Mouse (Mus musculus): ENCODE measurements around the gene Gga3.

DNA sequence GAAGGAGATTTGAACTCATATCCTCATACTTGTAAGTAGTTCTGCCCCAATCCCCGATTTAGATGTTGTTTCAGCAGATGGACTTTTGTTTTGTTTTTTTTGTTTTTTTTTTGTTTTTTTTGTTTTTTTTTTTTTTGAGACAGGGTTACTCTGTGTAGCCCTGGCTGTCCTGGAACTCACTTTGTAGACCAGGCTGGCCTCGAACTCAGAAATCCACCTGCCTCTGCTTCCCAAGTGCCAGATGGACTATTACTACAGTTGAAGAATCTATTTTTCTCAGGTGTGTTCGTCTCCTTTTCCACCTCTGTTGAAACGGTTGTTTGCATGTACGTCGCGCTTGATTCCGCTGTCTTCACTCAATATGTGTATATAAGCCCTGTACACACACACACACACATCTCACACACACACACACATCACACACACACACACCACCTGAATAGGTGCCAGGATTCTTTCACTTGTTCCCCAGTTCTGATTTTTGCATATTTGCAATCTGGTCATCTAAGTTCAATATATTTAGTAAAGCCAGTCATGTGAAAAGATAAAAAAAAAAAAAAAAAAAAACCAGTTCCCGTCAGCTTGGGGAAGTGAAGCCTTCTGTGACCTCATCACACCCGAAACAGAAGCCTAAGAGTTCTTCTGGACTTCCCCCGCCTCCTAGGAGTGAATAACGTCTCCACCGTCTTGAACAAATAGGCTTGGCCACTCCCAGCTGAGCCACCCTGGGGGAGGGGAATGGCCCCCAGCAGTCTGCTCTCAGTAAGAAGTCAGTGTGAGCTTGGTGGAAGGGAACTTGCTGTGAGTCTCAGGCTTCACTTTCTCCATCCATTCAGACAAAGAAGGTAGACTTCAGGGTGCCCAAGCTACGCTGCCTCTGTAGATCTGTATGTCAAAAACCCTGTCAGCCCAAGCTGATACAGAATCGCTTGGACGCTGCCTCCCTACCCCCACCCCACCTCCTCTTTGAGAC, 27.0 kb upstream of the Gga3 start:
- TF ChIP-seq CTCF (IDR thresholded peaks at IDR 0.05; ENCODE audit: low read depth, low read length) (no peak), GATA1 (IDR thresholded peaks at IDR 0.05; ENCODE audit: borderline replicate concordance, low read length) (no peak)

All from G1E (cell line).